Mouse (Mus musculus): Measurements from ENCODE around the gene Ranbp1. TPM values are rescaled to one million over a fixed set of nuclear protein-coding genes. Genes with fewer than 3 reads are reported as not detected.

Ranbp1 gene
- total and polyA plus RNA-seq, 2 experiments from 2014 or later = 65.1 to 210 TPM

- Histone ChIP-seq H3K36me3 (replicated peaks; ENCODE audit: control insufficient read depth, insufficient read depth, low read length) (peaks cover 35% of the 10 kb centered on the region), H3K4me1 (ENCODE audit: control insufficient read depth, insufficient read depth) (peaks cover 10% of the 10 kb centered on the region; the same call in 1 of the 2 replicates), H3K4me3 (ENCODE audit: low read depth, low read length) (no peak overlapping the region), H3K9ac (replicated peaks; ENCODE audit: low read depth, low read length) (no peak overlapping the region), H3K4me2 (ENCODE audit: low read depth, low read length) (no peak overlapping the region), H3K27ac (ENCODE audit: low read depth) (no peak overlapping the region), H3K9me3 (replicated peaks; ENCODE audit: control insufficient read depth, low read length) (no peaks in the 10 kb centered on the region), H3K27me3 (ENCODE audit: control insufficient read depth, insufficient read depth, low read length) (no peaks in the 10 kb centered on the region)
- TF ChIP-seq CTCF (IDR thresholded peaks at IDR 0.05; ENCODE audit: low read depth) (no peak), EP300 (IDR thresholded peaks at IDR 0.05; ENCODE audit: low read depth) (no peak)
- ATAC-seq (ENCODE audit: insufficient read depth, low read depth) = peak; percentile 45; the same call in 1 of the 2 replicates
- DNase-seq (ENCODE audit: low spot score) = no peak
- 39% methylated on average over 8 of the region's 8 CpGs for WGBS
Observed at GRCm38 (mm10) chr16:18220001-18220400, 28.5 kb downstream of the Ranbp1 start.

DNA sequence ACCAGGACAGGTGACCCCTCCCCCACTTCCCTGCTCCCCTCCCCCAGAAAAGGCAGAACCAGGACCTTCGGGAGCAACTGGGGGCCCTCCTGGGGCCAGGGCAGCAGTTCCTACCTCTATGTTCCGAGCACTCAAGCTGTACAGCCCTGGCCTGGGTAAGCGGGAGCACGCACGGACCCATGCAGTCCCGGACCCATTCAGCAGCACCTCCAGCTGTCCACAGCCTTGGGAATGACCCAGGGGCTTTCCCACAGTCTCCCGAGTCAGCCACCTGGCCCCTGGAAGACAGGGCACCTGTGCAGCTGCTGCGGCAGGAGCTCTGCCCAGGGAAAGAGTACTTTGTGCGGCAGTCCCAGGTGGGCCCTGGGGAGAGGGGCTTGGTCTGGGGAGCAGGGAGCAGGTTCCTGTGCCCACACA, 29.9 kb downstream of the Ranbp1 start:
- Histone ChIP-seq H3K4me1 (ENCODE audit: control insufficient read depth, insufficient read depth) (peaks cover 20% of the 10 kb centered on the region), H3K9ac (replicated peaks; ENCODE audit: low read depth, low read length) (no peak overlapping the region), H3K27ac (ENCODE audit: low read depth) (no peak overlapping the region), H3K9me3 (replicated peaks; ENCODE audit: control insufficient read depth, low read length) (no peaks in the 10 kb centered on the region), H3K27me3 (ENCODE audit: control insufficient read depth, insufficient read depth, low read length) (no peaks in the 10 kb centered on the region), H3K4me2 (ENCODE audit: low read depth, low read length) (no peak overlapping the region), H3K36me3 (replicated peaks; ENCODE audit: control insufficient read depth, insufficient read depth, low read length) (peaks cover 21% of the 10 kb centered on the region), H3K4me3 (ENCODE audit: low read depth, low read length) (no peak overlapping the region)
- WGBS = 50% methylated on average over 9 of the region's 9 CpGs
- ATAC-seq (ENCODE audit: insufficient read depth, low read depth) (no peak), DNase-seq (ENCODE audit: low spot score) (no peak)
- TF ChIP-seq EP300 (IDR thresholded peaks at IDR 0.05; ENCODE audit: low read depth) = no peak

GRCm38 (mm10) chr16:18217579-18217978, 31.0 kb downstream of the Ranbp1 start, which contains the start of gene Ccdc188:
TSS of gene Ccdc188 (plus strand) at chr16:18217879.
- H3K27me3 ChIP-seq (ENCODE audit: control insufficient read depth, insufficient read depth, low read length) = no peaks in the 10 kb centered on the region
- 88% methylated on average over 4 of the region's 4 CpGs for WGBS
- H3K27ac ChIP-seq (ENCODE audit: low read depth) = no peak within 1 kb of the TSS
- H3K4me1 ChIP-seq (ENCODE audit: control insufficient read depth, insufficient read depth) = peaks cover 20% of the 10 kb centered on the region
- H3K9ac ChIP-seq (replicated peaks; ENCODE audit: low read depth, low read length) = no peak within 1 kb of the TSS
- H3K36me3 ChIP-seq (replicated peaks; ENCODE audit: control insufficient read depth, insufficient read depth, low read length) = peaks cover 11% of the 10 kb centered on the region
- DNase-seq (ENCODE audit: low spot score) (no peak), ATAC-seq (ENCODE audit: insufficient read depth, low read depth) (no peak)
- H3K4me2 ChIP-seq (ENCODE audit: low read depth, low read length) = no peak within 1 kb of the TSS
- H3K9me3 ChIP-seq (replicated peaks; ENCODE audit: control insufficient read depth, low read length) = no peaks in the 10 kb centered on the region
- no peak within 1 kb of the TSS for H3K4me3 ChIP-seq (ENCODE audit: low read depth, low read length)
- TF ChIP-seq EP300 (IDR thresholded peaks at IDR 0.05; ENCODE audit: low read depth) = no peak
- no peak for TF ChIP-seq CTCF (IDR thresholded peaks at IDR 0.05; ENCODE audit: low read depth)

- ATAC-seq (ENCODE audit: insufficient read depth, low read depth) (no peak; the same call in 1 of the 2 replicates), DNase-seq (ENCODE audit: low spot score) (peak; percentile 43)
- H3K4me2 ChIP-seq (ENCODE audit: low read depth, low read length) = peak overlapping the region; percentile 41
- H3K36me3 ChIP-seq (replicated peaks; ENCODE audit: control insufficient read depth, insufficient read depth, low read length) = no peaks in the 10 kb centered on the region
- WGBS = 38% methylated on average over 7 of the region's 7 CpGs
- no peaks in the 10 kb centered on the region for H3K27me3 ChIP-seq (ENCODE audit: control insufficient read depth, insufficient read depth, low read length)
- H3K9me3 ChIP-seq (replicated peaks; ENCODE audit: control insufficient read depth, low read length) = no peaks in the 10 kb centered on the region
- no peak overlapping the region for H3K4me3 ChIP-seq (ENCODE audit: low read depth, low read length)
- TF ChIP-seq EP300 (IDR thresholded peaks at IDR 0.05; ENCODE audit: low read depth) (no peak), CTCF (IDR thresholded peaks at IDR 0.05; ENCODE audit: low read depth) (no peak)
- peaks cover 13% of the 10 kb centered on the region for H3K4me1 ChIP-seq (ENCODE audit: control insufficient read depth, insufficient read depth)
- peak overlapping the region; percentile 66 for H3K27ac ChIP-seq (ENCODE audit: low read depth)
- H3K9ac ChIP-seq (replicated peaks; ENCODE audit: low read depth, low read length) = peak overlapping the region; percentile 29; the same call in 1 of the 2 replicates
Observed at GRCm38 (mm10) chr16:18214858-18215257, 33.7 kb downstream of the Ranbp1 start.

DNA sequence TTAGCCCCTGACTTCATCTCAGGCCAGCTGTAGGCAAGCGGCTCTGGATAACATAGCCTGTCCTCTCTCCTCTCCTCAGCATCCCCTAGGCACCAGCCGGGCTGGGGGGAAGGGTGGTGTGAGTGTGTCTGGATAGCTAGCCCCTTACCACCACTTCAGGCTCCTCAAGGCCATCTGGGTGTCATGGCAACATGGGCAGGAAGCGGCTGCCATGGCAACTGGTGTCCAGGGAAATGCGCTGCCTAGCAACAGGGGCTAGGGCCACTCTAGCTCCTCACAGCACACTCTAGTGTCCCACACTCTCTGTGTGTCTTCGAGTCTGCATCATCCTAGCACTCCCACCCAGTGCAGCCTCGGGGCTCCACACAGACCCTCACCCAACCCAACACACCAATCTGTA, 34.8 kb downstream of the Ranbp1 start:
- H3K36me3 ChIP-seq (replicated peaks; ENCODE audit: control insufficient read depth, insufficient read depth, low read length) = no peaks in the 10 kb centered on the region
- H3K4me3 ChIP-seq (ENCODE audit: low read depth, low read length) = no peak overlapping the region
- DNase-seq (ENCODE audit: low spot score) (no peak), ATAC-seq (ENCODE audit: insufficient read depth, low read depth) (no peak)
- peaks cover 13% of the 10 kb centered on the region for H3K4me1 ChIP-seq (ENCODE audit: control insufficient read depth, insufficient read depth)
- no peaks in the 10 kb centered on the region for H3K27me3 ChIP-seq (ENCODE audit: control insufficient read depth, insufficient read depth, low read length)
- no peak overlapping the region for H3K4me2 ChIP-seq (ENCODE audit: low read depth, low read length)
- H3K9ac ChIP-seq (replicated peaks; ENCODE audit: low read depth, low read length) = no peak overlapping the region
- 63% methylated on average over 6 of the region's 6 CpGs for WGBS
- no peak overlapping the region for H3K27ac ChIP-seq (ENCODE audit: low read depth)
- TF ChIP-seq CTCF (IDR thresholded peaks at IDR 0.05; ENCODE audit: low read depth) = no peak
- no peak for TF ChIP-seq EP300 (IDR thresholded peaks at IDR 0.05; ENCODE audit: low read depth)
- no peaks in the 10 kb centered on the region for H3K9me3 ChIP-seq (replicated peaks; ENCODE audit: control insufficient read depth, low read length)

Measured in heart, postnatal 0 days (tissue).